Mouse (Mus musculus): ENCODE measurements around the gene Isx.
A peak's percentile ranks its signal among the peaks of the same experiment; 100 is the strongest.

Isx gene

DNA sequence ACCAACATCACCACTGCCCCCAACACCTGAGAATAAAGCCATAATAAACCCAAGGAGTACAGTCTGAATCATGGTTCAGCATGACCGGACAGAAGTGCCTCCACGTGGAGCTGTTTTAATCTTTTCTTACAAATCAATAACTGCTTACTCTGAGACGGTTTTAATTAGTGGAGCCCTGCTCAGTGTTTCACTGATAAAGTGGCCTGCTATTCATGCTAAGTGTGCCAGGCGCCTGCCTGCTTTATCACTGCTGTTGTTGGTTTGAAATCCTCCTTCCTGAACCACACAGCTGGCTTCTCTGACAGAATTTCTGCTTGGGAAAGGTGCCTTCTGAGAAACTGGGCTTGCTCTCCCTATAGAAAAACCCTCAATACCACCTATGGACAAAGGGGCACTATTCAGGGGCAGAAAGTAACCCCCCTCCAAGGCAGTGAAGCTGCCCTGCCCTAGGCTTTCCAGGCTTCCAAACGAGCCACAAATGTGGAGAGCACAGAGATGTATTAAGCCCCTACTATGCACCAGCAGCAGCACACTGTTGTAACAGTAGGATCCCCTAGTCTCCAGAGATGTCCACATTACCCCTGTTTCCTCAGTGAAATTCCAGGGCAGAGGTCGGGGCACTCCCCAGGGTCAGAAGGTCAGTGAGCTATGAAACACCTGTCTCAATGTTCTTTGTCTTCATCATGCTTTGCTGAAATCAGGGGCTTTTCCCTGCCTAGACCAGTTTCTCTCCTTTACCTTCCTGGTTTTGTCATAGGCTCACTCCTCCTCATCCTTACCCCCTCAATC lies 30.3 kb downstream of the Isx start:
- DNase-seq, result no peak

GRCm38 (mm10) chr8:74906333-74906732 lies 33.4 kb downstream of the Isx start:
- no peak for DNase-seq

GRCm38 (mm10) chr8:74910708-74911107 lies 37.7 kb downstream of the Isx start:
- no peak for DNase-seq

GRCm38 (mm10) chr8:74920691-74921421 lies 47.9 kb downstream of the Isx start:
- DNase-seq, result no peak

- DNase-seq, result no peak
Observed at GRCm38 (mm10) chr8:74921882-74922518, 49.0 kb downstream of the Isx start.

DNA sequence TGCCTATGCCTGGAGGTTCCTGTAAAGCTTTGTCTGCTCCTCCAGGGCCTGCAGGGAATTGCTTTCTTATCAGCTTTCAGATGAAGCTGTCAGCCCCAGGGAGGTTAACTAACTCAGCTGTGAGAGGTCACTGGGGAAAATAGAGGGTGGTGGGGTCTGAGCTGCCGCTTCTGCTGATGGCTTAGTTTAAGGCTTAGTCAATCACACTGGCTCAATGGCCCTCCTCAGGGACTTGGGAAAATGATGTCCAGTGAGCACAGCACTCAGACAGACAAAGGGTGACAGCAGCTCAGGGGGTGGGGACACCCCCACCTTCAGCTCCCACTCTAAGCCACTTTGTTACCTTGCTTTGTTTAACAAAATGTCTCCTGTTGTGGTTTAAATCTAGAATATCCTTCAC lies 55.0 kb downstream of the Isx start:
- no peak for DNase-seq

DNA sequence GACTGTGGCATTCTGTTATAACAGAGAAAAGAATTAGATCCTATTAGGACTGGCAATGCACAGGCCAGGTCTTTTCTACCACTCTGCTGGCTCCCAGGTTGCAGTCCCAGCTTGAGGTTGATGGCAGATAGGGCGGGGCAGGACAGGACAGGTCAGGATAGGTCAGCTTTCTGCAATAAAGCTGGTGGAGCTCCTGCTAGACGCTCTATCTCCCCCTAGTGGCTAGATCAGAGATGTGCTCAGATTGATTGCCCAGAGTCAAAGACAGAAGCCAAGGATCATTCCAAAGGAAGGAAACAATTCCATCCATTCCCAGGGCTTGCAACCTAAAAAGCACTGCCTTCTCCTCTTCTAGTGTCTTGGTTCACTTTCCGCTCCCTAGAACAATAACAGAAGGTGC lies 57.8 kb downstream of the Isx start:
- peak in 1 of 2 experiments; percentile 3 for DNase-seq

GRCm38 (mm10) chr8:74935308-74935707 lies 62.3 kb downstream of the Isx start:
- DNase-seq, result peak in 1 of 2 experiments; percentile 4

GRCm38 (mm10) chr8:74936656-74937055 lies 63.7 kb downstream of the Isx start:
- no peak for DNase-seq

DNA sequence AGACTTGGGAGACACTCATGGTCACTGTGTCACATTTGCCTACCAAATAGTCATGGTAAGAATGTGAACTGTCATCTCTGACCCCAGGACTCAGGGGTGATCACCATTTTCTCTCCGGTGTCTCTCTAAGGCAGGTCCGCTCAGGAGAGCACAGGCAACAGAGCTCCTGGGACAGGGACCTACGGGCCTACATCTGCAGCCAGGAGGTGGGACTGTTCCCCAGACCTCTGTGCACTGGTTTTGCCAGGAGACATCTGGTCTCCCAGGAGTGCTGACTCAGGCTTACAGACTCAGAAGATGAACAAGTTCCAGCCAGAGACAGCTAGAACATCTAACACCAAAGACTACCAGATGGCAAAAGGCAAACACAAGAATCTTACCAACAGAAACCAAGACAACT lies 69.1 kb downstream of the Isx start:
- no peak for DNase-seq
